Mouse (Mus musculus) kidney, embryonic 15.5 days (tissue): ENCODE measurements around the gene Slc35b4. TPM values are rescaled to one million over a fixed set of nuclear protein-coding genes. Genes with fewer than 3 reads are reported as not detected.
A peak's percentile ranks its signal among the peaks of the same experiment; 100 is the strongest.

Experiments
- ATAC-seq: fragments of 200-750 bp; cut with Nextera tagmentation; replicated peaks from 2 replicates; pipeline ENCODE4 v1.8.0; 2017; ENCODE audit warnings: moderate TSS enrichment; ENCODE audit not compliant: low FRiP score
- H3K27ac ChIP-seq: fragments of 300-500 bp; sonication (generic); 2 replicates; pipeline ENCODE4 v1.5.1; 2015; ENCODE audit warnings: mild to moderate bottlenecking, inconsistent platforms
- H3K27me3 ChIP-seq: fragments of 300-500 bp; sonication (generic); 2 replicates; pipeline ENCODE4 v1.6.1; 2015; ENCODE audit warnings: inconsistent platforms
- H3K36me3 ChIP-seq: fragments of 300-500 bp; sonication (generic); 2 replicates; pipeline ENCODE4 v1.6.1; 2015; ENCODE audit warnings: inconsistent platforms
- H3K4me1 ChIP-seq: fragments of 300-500 bp; sonication (generic); 2 replicates; pipeline ENCODE4 v1.6.1; 2015; ENCODE audit warnings: inconsistent platforms
- H3K4me2 ChIP-seq: fragments of 300-500 bp; sonication (generic); 2 replicates; pipeline ENCODE4 v1.6.1; 2015; ENCODE audit warnings: moderate library complexity, mild to moderate bottlenecking, inconsistent platforms
- H3K4me3 ChIP-seq: fragments of 300-500 bp; sonication (generic); replicated peaks from 2 replicates; pipeline ENCODE4 v1.5.1; 2015; ENCODE audit warnings: mild to moderate bottlenecking, inconsistent platforms
- H3K9ac ChIP-seq: fragments of 300-500 bp; sonication (generic); 2 replicates; pipeline ENCODE4 v1.6.1; 2015; ENCODE audit warnings: mild to moderate bottlenecking, inconsistent platforms
- H3K9me3 ChIP-seq: fragments of 300-500 bp; sonication (generic); replicated peaks from 2 replicates; pipeline ENCODE4 v1.6.1; 2016; ENCODE audit warnings: inconsistent platforms
- whole genome bisulfite sequencing: fragments of 180-500 bp; shearing (Covaris S2); methylation state at CpG from one replicate; pipeline ENCODE4 v1.1.7; 2015; ENCODE audit warnings: mixed read lengths; 5-methylcytosine and 5-hydroxymethylcytosine counted together
- polyA plus RNA-seq: library from polyadenylated mRNA; unstranded; fragments of >200 nt; fragmentation: Nextera tagmentation; extraction: Ambion mirVana; gene quantifications from 2 replicates; pipeline ENCODE4 v1.2.1, GENCODE M21; 2015

The Slc35b4 gene
- polyA plus RNA-seq: 63.8 and 64.4 TPM in 2 replicates

DNA sequence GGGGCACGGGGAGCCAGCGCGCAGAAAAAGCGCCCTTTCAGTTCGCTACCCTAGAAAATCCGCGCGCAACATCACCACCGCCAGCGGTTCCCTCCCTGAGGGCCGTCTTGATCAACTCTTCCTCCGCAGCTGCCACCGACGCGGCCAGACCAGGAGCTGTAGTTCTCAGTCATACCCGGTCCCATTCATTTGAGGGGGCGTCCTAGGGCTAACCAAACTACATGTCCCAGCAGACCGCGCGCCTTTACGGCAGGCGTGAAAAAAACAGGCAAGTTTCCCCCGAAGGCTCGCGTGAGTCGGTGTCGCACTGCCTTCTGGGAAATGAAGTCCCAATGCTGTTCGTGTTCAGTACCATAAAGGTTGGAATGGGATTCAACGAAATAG, at the start of gene Slc35b4:
Gene Slc35b4 (minus strand): TSS at position 248 of the 384 bp plus-strand sequence.
- H3K4me1 ChIP-seq: peaks cover 47% of the 10 kb centered on the region
- H3K4me2 ChIP-seq: peak within 1 kb of the TSS; percentile 69
- H3K36me3 ChIP-seq: no peaks in the 10 kb centered on the region
- under 1% methylated on average over 29 of the region's 29 CpGs for WGBS
- H3K27ac ChIP-seq: peak within 1 kb of the TSS; percentile 88
- no peaks in the 10 kb centered on the region for H3K27me3 ChIP-seq
- peak; percentile 99 for ATAC-seq
- no peaks in the 10 kb centered on the region for H3K9me3 ChIP-seq
- H3K9ac ChIP-seq: peak within 1 kb of the TSS; percentile 83
- H3K4me3 ChIP-seq: peak within 1 kb of the TSS; percentile 78

DNA sequence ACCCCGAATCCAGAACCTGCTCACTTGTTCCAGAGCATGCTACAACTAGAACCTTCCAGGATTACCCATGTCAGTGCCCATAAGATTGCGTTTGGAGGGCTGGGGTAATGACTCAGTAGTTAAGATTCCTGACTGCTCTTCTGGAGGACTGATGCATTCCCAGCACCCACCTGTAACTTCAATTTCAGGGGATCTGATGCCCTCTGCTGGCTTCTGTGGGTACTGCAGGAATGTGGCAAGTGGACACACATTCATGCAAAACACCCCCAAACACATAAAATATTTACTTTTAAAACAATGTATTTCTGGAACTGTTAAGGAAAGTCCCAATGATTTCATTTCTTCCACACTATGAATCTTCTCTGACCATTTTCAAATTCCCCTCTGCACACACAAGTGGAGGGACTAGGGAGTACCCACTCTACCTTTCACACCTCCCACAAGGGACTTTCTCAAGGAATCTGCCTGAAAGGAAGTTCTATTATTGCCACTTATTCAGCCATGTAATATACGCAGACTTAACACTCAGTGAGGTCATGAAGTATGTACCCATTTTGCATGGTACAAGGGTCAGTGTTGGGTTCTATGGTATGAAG, 48.2 kb upstream of the Slc35b4 start:
- Histone ChIP-seq H3K4me2 (no peak overlapping the region), H3K4me3 (no peak overlapping the region), H3K27me3 (no peaks in the 10 kb centered on the region), H3K27ac (no peak overlapping the region), H3K36me3 (no peaks in the 10 kb centered on the region), H3K4me1 (0 out of 2 replicates have a peak, but pooled peaks cover 3% of the 10 kb centered on the region), H3K9me3 (no peaks in the 10 kb centered on the region), H3K9ac (no peak overlapping the region)
- no peak for ATAC-seq
- 99% methylated on average over 3 of the region's 3 CpGs for WGBS

DNA sequence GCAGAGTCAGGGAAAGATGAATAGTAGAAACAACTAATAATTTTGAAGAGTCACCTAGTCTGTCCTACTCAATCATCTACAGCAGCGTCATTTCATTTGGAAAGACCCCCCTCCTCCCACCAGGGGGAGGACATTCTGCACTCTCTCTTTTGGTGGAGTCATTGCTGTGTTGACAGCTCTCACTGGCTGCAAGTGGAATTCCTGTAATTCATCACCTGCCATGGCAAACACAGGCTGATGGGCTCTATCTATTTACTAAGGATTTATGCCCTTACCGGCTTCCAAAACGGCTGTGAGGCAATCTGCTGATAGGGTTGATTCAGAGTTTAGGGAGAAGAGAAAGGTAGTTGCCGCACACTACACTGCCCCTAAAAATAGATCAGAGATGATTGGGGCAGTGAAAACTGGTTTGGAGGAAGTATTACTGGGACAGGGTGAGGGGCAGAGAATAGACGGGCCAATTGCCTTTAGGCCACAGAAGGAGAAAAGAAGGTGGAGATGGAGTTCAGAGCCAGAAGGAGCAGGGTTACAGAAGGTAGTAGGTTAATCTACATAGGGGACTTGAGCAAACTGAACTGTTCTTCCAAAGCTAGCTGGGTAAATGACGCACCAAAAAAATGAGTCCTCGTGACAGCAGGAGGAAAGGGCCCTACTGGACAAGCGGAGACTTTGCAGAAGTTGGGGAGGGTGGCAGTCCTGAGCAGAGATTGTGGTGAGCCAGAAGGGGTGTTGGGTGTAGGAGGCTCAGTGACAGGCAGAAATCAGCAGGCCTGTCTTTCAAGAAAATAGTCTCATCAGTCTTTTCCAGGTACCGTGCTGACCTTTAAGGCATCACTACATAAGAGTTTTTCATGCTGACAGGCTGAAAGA, 39.8 kb upstream of the Slc35b4 start:
- Histone ChIP-seq H3K4me1 (no peaks in the 10 kb centered on the region), H3K9ac (no peak overlapping the region), H3K27me3 (no peaks in the 10 kb centered on the region), H3K36me3 (no peaks in the 10 kb centered on the region), H3K27ac (no peak overlapping the region), H3K4me2 (no peak overlapping the region), H3K4me3 (no peak overlapping the region), H3K9me3 (no peaks in the 10 kb centered on the region)
- ATAC-seq: no peak
- 53% methylated on average over 9 of the region's 9 CpGs for WGBS

DNA sequence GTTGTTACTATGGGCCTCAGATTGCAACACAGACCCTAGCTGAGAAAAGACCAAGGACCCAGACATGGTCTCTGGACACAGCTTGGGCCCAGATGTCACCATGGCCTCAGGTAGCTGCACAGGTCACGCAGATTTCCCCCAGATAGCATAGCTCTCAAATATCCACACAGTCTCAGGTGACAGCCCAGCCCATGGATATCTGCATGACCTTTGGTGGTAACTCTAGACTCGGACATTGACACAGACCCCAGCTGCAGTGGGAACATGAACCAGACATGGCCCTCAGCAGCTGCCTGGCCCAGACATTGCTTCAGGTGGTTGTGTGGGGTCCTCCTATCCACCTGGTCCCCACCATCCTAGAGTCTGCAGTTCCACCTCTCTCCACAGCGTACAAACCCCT, 28.8 kb upstream of the Slc35b4 start:
- ATAC-seq: peak; percentile 54
- Histone ChIP-seq H3K9me3 (no peaks in the 10 kb centered on the region), H3K4me1 (peaks cover 5% of the 10 kb centered on the region; the same call in 1 of the 2 replicates), H3K4me3 (no peak overlapping the region), H3K27ac (no peak overlapping the region), H3K27me3 (no peaks in the 10 kb centered on the region), H3K36me3 (no peaks in the 10 kb centered on the region), H3K9ac (no peak overlapping the region), H3K4me2 (no peak overlapping the region)
- 68% methylated on average over 3 of the region's 3 CpGs for WGBS

DNA sequence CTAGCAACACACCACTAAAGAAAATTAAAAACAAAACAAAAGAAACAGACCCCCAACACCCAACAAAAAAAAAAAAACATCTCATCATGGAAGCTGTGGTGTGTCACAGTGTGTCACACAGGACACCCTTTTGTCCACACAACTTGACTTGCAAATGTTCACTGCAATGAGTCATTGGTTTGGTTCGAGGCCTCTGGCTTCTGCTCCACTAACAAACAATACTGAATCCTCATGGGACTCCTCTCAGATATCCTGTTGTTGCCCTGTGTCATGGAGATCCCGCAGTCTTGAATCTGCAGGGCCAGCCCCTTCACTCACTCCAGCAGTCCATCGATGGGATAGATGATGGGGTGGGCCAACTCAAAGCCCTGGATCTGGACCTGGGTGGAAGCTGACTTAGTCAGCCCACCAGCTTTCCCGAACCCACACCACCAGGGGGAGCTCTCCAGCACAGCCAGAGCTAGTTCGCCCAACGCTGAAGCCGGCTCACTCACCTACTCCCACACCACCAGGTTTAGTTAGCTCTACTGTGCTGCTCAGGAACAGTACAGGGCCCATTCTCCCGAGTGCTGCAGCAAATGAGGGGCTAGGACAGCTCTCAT, 28.2 kb upstream of the Slc35b4 start:
- no peak; the same call in 1 of the 2 replicates for ATAC-seq
- 57% methylated on average over 8 of the region's 8 CpGs for WGBS
- H3K4me1 ChIP-seq: peaks cover 5% of the 10 kb centered on the region; the same call in 1 of the 2 replicates

DNA sequence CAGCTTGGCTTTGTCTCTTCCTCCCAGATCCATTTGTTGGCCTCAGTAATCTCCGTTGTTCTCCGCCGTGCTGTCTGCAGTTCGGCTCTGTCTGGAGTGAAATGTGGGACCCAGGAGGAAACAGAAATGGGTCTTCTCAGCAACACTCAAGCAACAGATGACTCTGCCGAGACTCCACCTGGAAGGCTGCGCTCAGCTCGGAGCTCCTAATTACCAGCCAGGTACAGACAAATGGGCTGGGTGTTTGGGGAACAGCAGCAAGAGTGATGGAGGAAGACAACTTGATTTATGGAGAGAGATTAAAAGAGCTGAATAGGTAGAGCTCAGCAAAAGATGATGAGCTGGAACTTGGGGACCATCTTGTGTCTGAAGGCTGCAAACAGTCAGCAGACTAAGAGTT, 26.6 kb upstream of the Slc35b4 start:
- Histone ChIP-seq H3K27me3 (no peaks in the 10 kb centered on the region), H3K36me3 (no peaks in the 10 kb centered on the region), H3K9me3 (no peaks in the 10 kb centered on the region), H3K4me3 (no peak overlapping the region), H3K4me1 (peaks cover 5% of the 10 kb centered on the region; the same call in 1 of the 2 replicates), H3K27ac (no peak overlapping the region), H3K4me2 (no peak overlapping the region), H3K9ac (no peak overlapping the region)
- no peak for ATAC-seq
- WGBS: 51% methylated on average over 7 of the region's 7 CpGs

More for the DNA sequence above, 28.2 kb upstream of the Slc35b4 start:
- no peak overlapping the region for H3K4me2 ChIP-seq
- no peaks in the 10 kb centered on the region for H3K36me3 ChIP-seq
- H3K27me3 ChIP-seq: no peaks in the 10 kb centered on the region
- no peak overlapping the region for H3K9ac ChIP-seq
- no peak overlapping the region for H3K4me3 ChIP-seq
- no peaks in the 10 kb centered on the region for H3K9me3 ChIP-seq
- H3K27ac ChIP-seq: no peak overlapping the region

DNA sequence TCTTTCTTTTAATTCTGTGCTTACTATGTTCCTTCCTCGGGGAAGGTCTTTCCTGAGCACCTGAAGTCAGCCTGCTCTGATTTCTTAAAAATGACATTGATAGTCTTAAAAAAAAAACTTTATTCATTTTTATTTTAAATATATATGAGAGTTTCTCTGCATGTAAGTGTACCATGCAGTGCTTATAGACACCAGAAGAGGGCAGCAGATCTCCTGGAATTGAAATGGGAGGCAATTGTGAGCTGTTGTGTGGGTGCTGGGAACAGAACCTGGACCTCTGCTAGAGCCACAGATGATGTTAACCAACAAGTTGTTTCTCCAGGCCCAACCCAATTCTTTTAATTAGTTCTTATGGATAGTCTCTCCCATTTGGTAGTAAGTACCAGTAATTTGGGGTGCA, 18.1 kb upstream of the Slc35b4 start:
- Histone ChIP-seq H3K9ac (no peak overlapping the region), H3K27me3 (no peaks in the 10 kb centered on the region), H3K27ac (no peak overlapping the region), H3K4me1 (peaks cover 4% of the 10 kb centered on the region; the same call in 1 of the 2 replicates), H3K4me2 (no peak overlapping the region), H3K9me3 (no peaks in the 10 kb centered on the region), H3K36me3 (no peaks in the 10 kb centered on the region), H3K4me3 (no peak overlapping the region)
- 86% methylated on average over 1 of the region's 1 CpGs for WGBS
- ATAC-seq: no peak

DNA sequence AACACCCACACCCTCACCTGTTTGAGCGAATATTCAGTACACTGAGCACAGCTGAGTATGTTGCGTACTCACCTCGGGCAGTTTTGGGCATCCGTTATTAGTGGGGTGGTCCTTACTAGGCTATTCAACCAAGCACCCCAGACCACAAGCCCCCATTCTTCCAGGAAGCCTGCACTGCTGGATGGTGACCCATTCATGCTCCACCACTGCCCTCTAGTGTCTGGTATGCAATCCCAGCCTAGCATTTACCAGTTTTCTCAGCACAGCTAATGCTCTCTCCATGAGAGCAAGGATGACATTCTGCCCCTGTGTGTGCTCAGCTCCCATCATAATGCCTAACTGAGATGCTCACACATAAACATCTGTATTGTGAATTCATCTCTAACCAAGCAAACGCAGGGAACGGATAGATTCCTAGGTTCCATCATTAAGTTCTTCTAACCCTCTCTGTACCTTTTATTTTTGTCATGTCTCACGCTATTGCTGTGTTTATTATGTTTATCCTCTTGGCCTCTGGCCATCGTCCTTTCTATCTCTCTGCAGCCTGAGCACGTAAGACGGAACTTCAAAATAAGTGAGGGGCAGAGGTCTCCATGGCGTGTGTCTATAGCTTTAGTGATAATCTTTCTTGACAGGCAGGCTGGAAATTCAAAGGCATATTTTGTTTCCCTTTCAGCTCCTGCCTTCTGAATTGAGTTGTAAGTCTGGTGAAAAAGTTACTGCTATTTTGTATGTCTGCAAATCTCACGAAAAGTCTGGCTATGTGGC, 17.0 kb upstream of the Slc35b4 start:
- peak; percentile 71 for ATAC-seq
- 56% methylated on average over 12 of the region's 12 CpGs for WGBS
- Histone ChIP-seq H3K4me1 (peaks cover 4% of the 10 kb centered on the region; the same call in 1 of the 2 replicates), H3K4me3 (no peak overlapping the region), H3K4me2 (no peak overlapping the region), H3K36me3 (no peaks in the 10 kb centered on the region), H3K27ac (no peak overlapping the region), H3K9me3 (no peaks in the 10 kb centered on the region), H3K27me3 (no peaks in the 10 kb centered on the region), H3K9ac (no peak overlapping the region)

DNA sequence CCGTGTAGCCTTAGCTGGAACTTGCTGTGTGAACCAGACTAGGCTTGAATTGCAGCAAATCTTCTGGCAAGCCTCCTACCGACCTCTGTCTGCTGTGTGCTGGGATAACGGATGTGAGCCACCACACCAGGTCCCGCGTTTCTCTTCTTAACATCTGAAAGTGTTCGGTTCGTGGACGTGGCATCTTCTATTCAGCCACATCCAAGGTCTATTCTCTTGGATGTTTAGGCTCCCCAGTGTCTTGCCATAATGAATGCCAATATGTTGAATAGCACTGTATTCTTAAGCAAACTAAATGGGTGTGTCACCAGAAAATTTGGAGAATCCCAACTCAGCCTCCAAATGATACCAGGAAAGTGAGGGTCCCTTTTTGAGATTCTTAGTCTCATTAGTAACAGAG, 14.5 kb upstream of the Slc35b4 start:
- no peak for ATAC-seq
- WGBS: 93% methylated on average over 8 of the region's 8 CpGs
- no peaks in the 10 kb centered on the region for H3K27me3 ChIP-seq

DNA sequence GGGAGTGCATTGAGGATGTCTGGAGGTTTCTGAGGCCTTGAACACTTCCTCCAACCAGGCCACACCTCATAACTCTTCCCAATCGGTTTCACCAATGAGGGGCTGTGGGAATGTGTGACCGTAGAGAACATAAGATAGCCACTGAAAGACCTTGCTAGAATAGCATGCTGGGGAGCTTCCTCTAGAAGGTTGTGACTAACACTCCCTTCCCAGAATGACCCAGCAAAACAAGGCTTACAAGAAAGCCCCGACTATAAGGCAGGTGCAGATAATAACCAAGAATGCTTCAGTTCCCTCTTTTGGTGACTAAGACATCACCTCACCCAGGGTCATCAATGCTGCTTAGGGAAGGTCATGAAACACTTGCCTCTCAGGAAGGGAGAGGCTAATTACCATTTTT, 12.6 kb upstream of the Slc35b4 start:
- Histone ChIP-seq H3K9ac (no peak overlapping the region), H3K27me3 (no peaks in the 10 kb centered on the region), H3K4me2 (no peak overlapping the region), H3K36me3 (no peaks in the 10 kb centered on the region), H3K4me3 (no peak overlapping the region), H3K4me1 (peaks cover 6% of the 10 kb centered on the region), H3K27ac (no peak overlapping the region), H3K9me3 (no peaks in the 10 kb centered on the region)
- WGBS: 82% methylated on average over 3 of the region's 3 CpGs
- no peak for ATAC-seq

More for the DNA sequence above, 14.5 kb upstream of the Slc35b4 start:
- no peak overlapping the region for H3K4me2 ChIP-seq
- no peak overlapping the region for H3K4me3 ChIP-seq
- peaks cover 8% of the 10 kb centered on the region for H3K4me1 ChIP-seq
- no peak overlapping the region for H3K9ac ChIP-seq
- no peak overlapping the region for H3K27ac ChIP-seq
- H3K9me3 ChIP-seq: no peaks in the 10 kb centered on the region
- no peaks in the 10 kb centered on the region for H3K36me3 ChIP-seq

DNA sequence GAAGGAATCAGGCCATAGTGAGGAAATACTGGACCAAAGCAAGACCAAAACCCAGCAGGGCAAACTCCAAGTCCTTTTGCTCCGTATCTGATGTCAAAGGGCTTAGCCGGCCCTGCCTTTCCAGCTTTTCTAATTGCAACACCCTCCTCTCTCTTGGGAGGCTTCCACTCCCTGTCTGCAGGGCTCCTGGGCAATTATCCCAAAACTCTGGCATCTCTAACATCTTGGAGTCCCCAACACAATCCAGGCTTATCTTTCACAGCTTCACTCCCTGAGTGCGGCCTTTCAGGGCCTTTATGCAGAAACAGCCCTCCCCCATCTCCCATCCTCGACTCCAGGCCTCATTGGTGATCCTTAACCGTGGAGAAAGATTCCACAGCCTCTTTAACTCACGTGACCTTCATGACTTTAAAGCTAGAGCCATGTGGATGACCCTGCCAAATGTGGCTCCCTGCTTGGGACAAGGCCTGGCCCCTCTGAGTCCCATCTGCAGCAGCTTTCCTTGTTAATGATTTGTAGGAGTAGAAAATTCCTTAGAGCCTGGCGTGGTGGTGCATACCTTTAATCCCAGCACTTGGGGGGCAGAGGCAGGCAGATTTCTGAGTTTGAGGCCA, 11.2 kb upstream of the Slc35b4 start:
- H3K27me3 ChIP-seq: no peaks in the 10 kb centered on the region
- peaks cover 4% of the 10 kb centered on the region; the same call in 1 of the 2 replicates for H3K4me1 ChIP-seq
- 0 out of 2 replicates have a peak, but pooled peaks have one; percentile 36 for ATAC-seq
- no peak overlapping the region for H3K4me2 ChIP-seq
- H3K27ac ChIP-seq: no peak overlapping the region
- no peak overlapping the region for H3K4me3 ChIP-seq
- no peaks in the 10 kb centered on the region for H3K36me3 ChIP-seq
- no peaks in the 10 kb centered on the region for H3K9me3 ChIP-seq
- 45% methylated on average over 7 of the region's 7 CpGs for WGBS
- no peak overlapping the region for H3K9ac ChIP-seq
